16 mouse cellular contexts compared by ENCODE assay signal in the genomic region with DNA sequence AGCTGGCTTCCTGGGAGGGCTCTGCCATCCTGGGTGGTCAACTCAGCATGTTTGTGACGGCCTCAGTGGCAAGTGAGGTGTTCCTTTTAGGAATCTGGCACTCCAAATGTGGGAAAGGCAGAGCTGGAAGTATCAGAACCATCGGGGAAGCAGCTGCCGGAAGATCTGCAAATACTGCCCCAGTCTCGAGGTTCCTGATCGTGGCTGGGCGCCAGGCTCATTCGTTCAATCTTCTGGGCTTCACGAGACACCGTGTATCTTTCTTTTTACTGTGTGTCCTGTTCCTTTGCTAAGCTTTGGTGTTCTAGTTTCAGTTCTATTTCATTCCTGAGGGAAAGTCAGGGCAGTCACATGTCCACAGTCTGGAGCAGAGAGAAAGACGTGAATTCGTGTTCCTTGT. TPM values are rescaled to one million over a fixed set of nuclear protein-coding genes. Genes with fewer than 3 reads are reported as not detected.
"Had no signal": no experiment of that assay in that cellular context is flagged by ENCODE, and none has a peak within 500 bp of the region (broad histone marks: within the 10 kb centered on the region; RNA-seq: fewer than 3 reads in every experiment).

No protein-coding gene starts in this region.

- H3K27ac ChIP-seq: kidney, embryonic 15.5 days; layer of hippocampus, adult 2 months; limb, embryonic 13.5 days; liver, embryonic 15.5 days; lung, embryonic 15.5 days; midbrain, embryonic 10.5 days; midbrain, embryonic 15.5 days; neural tube, embryonic 13.5 days; stomach, embryonic 15.5 days had no signal

- H3K4me2 ChIP-seq: kidney, embryonic 15.5 days; limb, embryonic 13.5 days; liver, embryonic 11.5 days; liver, embryonic 15.5 days; lung, embryonic 15.5 days; midbrain, embryonic 15.5 days; neural tube, embryonic 13.5 days; stomach, embryonic 15.5 days had no signal

- ATAC-seq: intestine, postnatal 0 days; midbrain, embryonic 15.5 days had no signal

- H3K36me3 ChIP-seq: kidney, embryonic 15.5 days; limb, embryonic 13.5 days; liver, embryonic 15.5 days; lung, embryonic 15.5 days; midbrain, embryonic 10.5 days; midbrain, embryonic 15.5 days; neural tube, embryonic 13.5 days; stomach, embryonic 15.5 days had no signal

- H3K9ac ChIP-seq: kidney, embryonic 15.5 days; limb, embryonic 13.5 days; liver, embryonic 15.5 days; lung, embryonic 15.5 days; midbrain, embryonic 15.5 days; neural tube, embryonic 13.5 days; stomach, embryonic 15.5 days had no signal

- H3K4me3 ChIP-seq: kidney, embryonic 15.5 days; layer of hippocampus, adult 2 months; limb, embryonic 13.5 days; liver, embryonic 15.5 days; lung, embryonic 15.5 days; midbrain, embryonic 10.5 days; midbrain, embryonic 15.5 days; neural tube, embryonic 13.5 days; stomach, embryonic 15.5 days had no signal

- H3K9me3 ChIP-seq: kidney, embryonic 15.5 days; limb, embryonic 13.5 days; liver, embryonic 15.5 days; lung, embryonic 15.5 days; midbrain, embryonic 10.5 days; midbrain, embryonic 15.5 days; neural tube, embryonic 13.5 days; stomach, embryonic 15.5 days had no signal

- DNase-seq: left cerebral cortex, postnatal 4 days; retina, postnatal 1 day; right cerebral cortex, postnatal 4 days; spleen, adult 18-20 months; thymus, postnatal 4 days had no signal

RNA-seq across cellular contexts. Expression of a gene that starts 3.4 kb away (rescaled TPM):
- polyA plus RNA-seq: midbrain, embryonic 10.5 days had no signal
